Mouse (Mus musculus) cerebellum, adult 2 months (tissue): Measurements from ENCODE around the gene Lrp1.

Experiments used
- CTCF ChIP-seq: fragments of 200-500 bp; IDR thresholded peaks from 2 replicates; pipeline ENCODE4 v1.5.1; 2011; ENCODE audit warnings: low read depth, mild to moderate bottlenecking, control low read depth, low read length, moderate library complexity, borderline replicate concordance; ENCODE audit not compliant: insufficient read depth
- POLR2A ChIP-seq: fragments of 200-500 bp; IDR thresholded peaks from 2 replicates; pipeline ENCODE4 v1.6.1; 2011; ENCODE audit warnings: low read length, control low read depth, borderline replicate concordance; ENCODE audit not compliant: insufficient read depth

GRCm38 (mm10) chr10:127555703-127556102 lies 65.2 kb downstream of the Lrp1 start:
- no peak for TF ChIP-seq POLR2A
- TF ChIP-seq CTCF = peak; percentile 86
